Mouse (Mus musculus) kidney, embryonic 14.5 days (tissue): Measurements from ENCODE around the gene Cda. TPM values are rescaled to one million over a fixed set of nuclear protein-coding genes. Genes with fewer than 3 reads are reported as not detected.

Experiments
- ATAC-seq: fragments of 200-750 bp; cut with Nextera tagmentation; 2 replicates; pipeline ENCODE4 v1.8.0; 2017; ENCODE audit warnings: moderate number of reproducible peaks, mild to moderate bottlenecking, moderate TSS enrichment, moderate library complexity; ENCODE audit not compliant: low FRiP score, low TSS enrichment
- H3K27ac ChIP-seq: fragments of 300-500 bp; sonication (generic); 2 replicates; pipeline ENCODE4 v1.5.1; 2014; ENCODE audit warnings: low read depth, mild to moderate bottlenecking, low read length, moderate library complexity, mixed read lengths
- H3K27me3 ChIP-seq: fragments of 300-500 bp; sonication (generic); 2 replicates; pipeline ENCODE4 v1.6.1; 2014; ENCODE audit warnings: mild to moderate bottlenecking, low read length; ENCODE audit not compliant: control insufficient read depth, insufficient read depth
- H3K36me3 ChIP-seq: fragments of 300-500 bp; sonication (generic); 2 replicates; pipeline ENCODE4 v1.6.1; 2014; ENCODE audit warnings: low read length, mixed read lengths; ENCODE audit not compliant: control insufficient read depth, insufficient read depth
- H3K4me1 ChIP-seq: fragments of 300-500 bp; sonication (generic); 2 replicates; pipeline ENCODE4 v1.6.1; 2014; ENCODE audit warnings: low read length, mixed read lengths; ENCODE audit not compliant: control insufficient read depth, insufficient read depth
- H3K4me2 ChIP-seq: fragments of 300-500 bp; sonication (generic); replicated peaks from 2 replicates; pipeline ENCODE4 v1.6.1; 2014; ENCODE audit warnings: low read depth, mild to moderate bottlenecking, low read length
- H3K4me3 ChIP-seq: fragments of 300-500 bp; sonication (generic); 2 replicates; pipeline ENCODE4 v1.5.1; 2014; ENCODE audit warnings: mild to moderate bottlenecking, low read length
- H3K9ac ChIP-seq: fragments of 300-500 bp; sonication (generic); 2 replicates; pipeline ENCODE4 v1.6.1; 2014; ENCODE audit warnings: low read depth, mild to moderate bottlenecking, low read length, moderate library complexity
- H3K9me3 ChIP-seq: fragments of 300-500 bp; sonication (generic); 2 replicates; pipeline ENCODE4 v1.6.1; 2016; ENCODE audit warnings: low read length; ENCODE audit not compliant: control insufficient read depth
- WGBS: fragments of 180-500 bp; shearing (Covaris S2); extraction: QIAGEN DNeasy Blood & Tissue Kit; methylation state at CpG from one replicate; pipeline ENCODE4 v1.1.7; 2014; 5-methylcytosine and 5-hydroxymethylcytosine counted together
- polyA plus RNA-seq: library from polyadenylated mRNA; unstranded; fragments of >200 nt; fragmentation: Nextera tagmentation; extraction: Ambion mirVana; gene quantifications from 2 replicates; pipeline ENCODE4 v1.2.1, GENCODE M21; 2014

Cda gene
- polyA plus RNA-seq, 1 experiment from 2014 or later, result 21.7 TPM

- H3K4me1 ChIP-seq, result peaks cover 7% of the 10 kb centered on the region; the same call in 1 of the 2 replicates
- no peak overlapping the region for H3K4me3 ChIP-seq
- H3K27me3 ChIP-seq, result no peaks in the 10 kb centered on the region
- H3K9ac ChIP-seq, result no peak overlapping the region
- WGBS, result 36% methylated on average over 10 of the region's 10 CpGs
- H3K9me3 ChIP-seq, result no peaks in the 10 kb centered on the region
- ATAC-seq, result no peak
- peak overlapping the region; percentile 49; the same call in 1 of the 2 replicates for H3K27ac ChIP-seq
- no peaks in the 10 kb centered on the region for H3K36me3 ChIP-seq
- no peak overlapping the region for H3K4me2 ChIP-seq
Observed at GRCm38 (mm10) chr4:138343341-138343837, 24.4 kb downstream of the Cda start.

GRCm38 (mm10) chr4:138342778-138343177, 25.0 kb downstream of the Cda start:
- Histone ChIP-seq H3K4me3 (no peak overlapping the region), H3K27me3 (no peaks in the 10 kb centered on the region), H3K36me3 (no peaks in the 10 kb centered on the region), H3K27ac (peak overlapping the region; percentile 49; the same call in 1 of the 2 replicates), H3K9me3 (no peaks in the 10 kb centered on the region), H3K9ac (no peak overlapping the region), H3K4me2 (no peak overlapping the region), H3K4me1 (peaks cover 7% of the 10 kb centered on the region; the same call in 1 of the 2 replicates)
- no peak for ATAC-seq
- 58% methylated on average over 6 of the region's 6 CpGs for WGBS

- Histone ChIP-seq H3K27ac (no peak overlapping the region), H3K4me1 (peaks cover 7% of the 10 kb centered on the region; the same call in 1 of the 2 replicates), H3K4me2 (no peak overlapping the region), H3K9ac (no peak overlapping the region), H3K27me3 (no peaks in the 10 kb centered on the region), H3K4me3 (no peak overlapping the region), H3K9me3 (no peaks in the 10 kb centered on the region), H3K36me3 (no peaks in the 10 kb centered on the region)
- WGBS, result 68% methylated on average over 7 of the region's 7 CpGs
- no peak for ATAC-seq
Observed at GRCm38 (mm10) chr4:138342048-138342447, 25.7 kb downstream of the Cda start.

- WGBS, result 64% methylated on average over 8 of the region's 8 CpGs
- peaks cover 7% of the 10 kb centered on the region; the same call in 1 of the 2 replicates for H3K4me1 ChIP-seq
- no peaks in the 10 kb centered on the region for H3K36me3 ChIP-seq
- no peaks in the 10 kb centered on the region for H3K27me3 ChIP-seq
- H3K4me3 ChIP-seq, result no peak overlapping the region
- H3K9me3 ChIP-seq, result no peaks in the 10 kb centered on the region
- H3K27ac ChIP-seq, result no peak overlapping the region
- H3K4me2 ChIP-seq, result no peak overlapping the region
- ATAC-seq, result no peak
- H3K9ac ChIP-seq, result no peak overlapping the region
Observed at GRCm38 (mm10) chr4:138341393-138341792, 26.4 kb downstream of the Cda start.

- Histone ChIP-seq H3K9ac (no peak overlapping the region), H3K4me1 (peaks cover 7% of the 10 kb centered on the region; the same call in 1 of the 2 replicates), H3K4me2 (no peak overlapping the region), H3K27me3 (no peaks in the 10 kb centered on the region), H3K27ac (no peak overlapping the region), H3K9me3 (no peaks in the 10 kb centered on the region), H3K4me3 (no peak overlapping the region), H3K36me3 (no peaks in the 10 kb centered on the region)
- 30% methylated on average over 4 of the region's 4 CpGs for WGBS
- no peak for ATAC-seq
Observed at GRCm38 (mm10) chr4:138339963-138340362, 27.8 kb downstream of the Cda start.

GRCm38 (mm10) chr4:138337341-138337740, 30.5 kb downstream of the Cda start:
- H3K27ac ChIP-seq, result no peak overlapping the region
- WGBS, result 73% methylated on average over 9 of the region's 9 CpGs
- no peaks in the 10 kb centered on the region for H3K36me3 ChIP-seq
- H3K9ac ChIP-seq, result no peak overlapping the region
- H3K4me3 ChIP-seq, result no peak overlapping the region
- no peaks in the 10 kb centered on the region for H3K9me3 ChIP-seq
- H3K27me3 ChIP-seq, result no peaks in the 10 kb centered on the region
- ATAC-seq, result no peak
- no peak overlapping the region for H3K4me2 ChIP-seq
- no peaks in the 10 kb centered on the region for H3K4me1 ChIP-seq

GRCm38 (mm10) chr4:138336876-138337275, 30.9 kb downstream of the Cda start:
- H3K9ac ChIP-seq, result no peak overlapping the region
- ATAC-seq, result no peak
- no peaks in the 10 kb centered on the region for H3K27me3 ChIP-seq
- no peaks in the 10 kb centered on the region for H3K4me1 ChIP-seq
- no peak overlapping the region for H3K4me3 ChIP-seq
- 76% methylated on average over 5 of the region's 5 CpGs for WGBS
- H3K27ac ChIP-seq, result no peak overlapping the region
- H3K36me3 ChIP-seq, result no peaks in the 10 kb centered on the region
- H3K9me3 ChIP-seq, result no peaks in the 10 kb centered on the region
- H3K4me2 ChIP-seq, result no peak overlapping the region

- Histone ChIP-seq H3K4me2 (no peak overlapping the region), H3K27me3 (peaks cover 3% of the 10 kb centered on the region; the same call in 1 of the 2 replicates), H3K9me3 (no peaks in the 10 kb centered on the region), H3K36me3 (no peaks in the 10 kb centered on the region), H3K4me1 (no peaks in the 10 kb centered on the region), H3K27ac (no peak overlapping the region), H3K4me3 (no peak overlapping the region), H3K9ac (no peak overlapping the region)
- no peak for ATAC-seq
- WGBS, result 88% methylated on average over 6 of the region's 6 CpGs
Observed at GRCm38 (mm10) chr4:138335648-138336047, 32.1 kb downstream of the Cda start.

GRCm38 (mm10) chr4:138335036-138335435, 32.8 kb downstream of the Cda start:
- H3K9me3 ChIP-seq, result no peaks in the 10 kb centered on the region
- H3K27me3 ChIP-seq, result peaks cover 5% of the 10 kb centered on the region; the same call in 1 of the 2 replicates
- H3K4me1 ChIP-seq, result no peaks in the 10 kb centered on the region
- no peak overlapping the region for H3K4me2 ChIP-seq
- H3K27ac ChIP-seq, result no peak overlapping the region
- ATAC-seq, result no peak
- H3K4me3 ChIP-seq, result no peak overlapping the region
- no peak overlapping the region for H3K9ac ChIP-seq
- 88% methylated on average over 12 of the region's 12 CpGs for WGBS
- H3K36me3 ChIP-seq, result no peaks in the 10 kb centered on the region
